Mouse (Mus musculus): ENCODE measurements around the gene Epop. TPM values are rescaled to one million over a fixed set of nuclear protein-coding genes. Genes with fewer than 3 reads are reported as not detected.

The Epop gene
- polyA plus RNA-seq, 1 experiment from 2014 or later, result 7.4 TPM

DNA sequence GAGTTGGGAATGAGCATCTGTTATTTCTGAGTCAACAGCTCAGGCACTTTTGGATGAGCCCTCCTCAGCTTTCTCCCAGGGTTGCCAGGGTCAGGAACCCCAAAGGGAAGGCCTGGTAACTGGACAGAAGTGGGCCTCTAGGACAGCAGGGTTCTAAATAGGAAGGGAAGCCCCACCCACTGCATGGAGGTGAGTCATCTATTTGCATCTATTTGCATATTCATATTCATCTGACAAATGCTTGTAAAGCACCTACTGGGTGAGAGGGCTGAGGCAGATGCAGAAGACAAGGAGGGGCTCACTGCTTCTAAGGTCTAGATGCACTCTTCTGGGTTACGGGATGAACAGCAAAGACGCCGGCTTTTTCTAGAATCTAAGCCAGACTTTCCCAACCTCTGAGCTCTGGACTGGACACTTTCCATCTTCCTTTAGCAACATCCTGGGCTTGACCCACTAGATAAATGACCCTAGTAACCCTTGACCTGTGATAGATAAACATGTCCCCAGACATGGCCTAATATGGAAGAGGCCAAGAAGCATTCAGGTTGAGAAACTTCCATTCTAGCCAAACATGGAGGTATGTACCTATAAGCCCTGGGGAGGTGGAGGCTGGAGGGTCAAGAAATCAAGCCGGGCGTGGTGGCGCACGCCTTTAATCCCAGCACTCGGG, 22.3 kb downstream of the Epop start:
- H3K9me3 ChIP-seq (ENCODE audit: low read depth, low read length), result no peaks in the 10 kb centered on the region
- no peaks in the 10 kb centered on the region for H3K27me3 ChIP-seq (ENCODE audit: insufficient read depth, low read length)
- H3K4me3 ChIP-seq (ENCODE audit: low read depth, low read length), result no peak overlapping the region
- WGBS, result 91% methylated on average over 8 of the region's 8 CpGs
- no peak for TF ChIP-seq CTCF (IDR thresholded peaks at IDR 0.05; ENCODE audit: low read depth)
- no peak overlapping the region for H3K27ac ChIP-seq (ENCODE audit: low read depth)
- no peak for DNase-seq
- H3K4me2 ChIP-seq, result no peak overlapping the region
- no peaks in the 10 kb centered on the region for H3K4me1 ChIP-seq (ENCODE audit: insufficient read depth)
- no peak overlapping the region for H3K9ac ChIP-seq
- no peak for ATAC-seq (ENCODE audit: insufficient read depth)
- H3K36me3 ChIP-seq (ENCODE audit: insufficient read depth), result no peaks in the 10 kb centered on the region

DNA sequence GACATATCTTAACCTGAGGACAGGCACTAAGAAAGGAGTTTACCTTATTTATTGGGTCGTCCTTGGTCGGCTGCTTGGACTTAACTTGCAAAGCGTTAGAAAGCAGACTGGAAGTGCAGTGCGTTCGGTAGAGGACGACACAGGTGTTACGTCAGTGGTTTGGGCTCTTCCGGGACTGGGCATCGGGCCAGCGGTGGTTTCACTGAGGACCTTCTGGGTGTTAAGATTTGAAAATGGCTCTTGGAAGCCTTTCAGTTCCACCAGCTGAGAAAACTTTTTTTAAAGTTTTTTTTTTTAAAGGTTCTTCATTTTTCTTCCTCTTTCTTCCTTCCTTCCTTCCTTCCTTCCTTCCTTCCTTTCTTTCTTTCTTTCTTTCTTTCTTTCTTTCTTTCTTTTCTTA, 25.6 kb downstream of the Epop start:
- H3K9ac ChIP-seq, result no peak overlapping the region
- no peak overlapping the region for H3K4me3 ChIP-seq (ENCODE audit: low read depth, low read length)
- no peak for ATAC-seq (ENCODE audit: insufficient read depth)
- WGBS, result 42% methylated on average over 10 of the region's 10 CpGs
- peak; percentile 75 for DNase-seq
- H3K27me3 ChIP-seq (ENCODE audit: insufficient read depth, low read length), result no peaks in the 10 kb centered on the region
- no peaks in the 10 kb centered on the region for H3K4me1 ChIP-seq (ENCODE audit: insufficient read depth)
- no peak overlapping the region for H3K4me2 ChIP-seq
- no peaks in the 10 kb centered on the region for H3K9me3 ChIP-seq (ENCODE audit: low read depth, low read length)
- TF ChIP-seq CTCF (IDR thresholded peaks at IDR 0.05; ENCODE audit: low read depth), result no peak
- no peak overlapping the region for H3K27ac ChIP-seq (ENCODE audit: low read depth)
- H3K36me3 ChIP-seq (ENCODE audit: insufficient read depth), result no peaks in the 10 kb centered on the region

DNA sequence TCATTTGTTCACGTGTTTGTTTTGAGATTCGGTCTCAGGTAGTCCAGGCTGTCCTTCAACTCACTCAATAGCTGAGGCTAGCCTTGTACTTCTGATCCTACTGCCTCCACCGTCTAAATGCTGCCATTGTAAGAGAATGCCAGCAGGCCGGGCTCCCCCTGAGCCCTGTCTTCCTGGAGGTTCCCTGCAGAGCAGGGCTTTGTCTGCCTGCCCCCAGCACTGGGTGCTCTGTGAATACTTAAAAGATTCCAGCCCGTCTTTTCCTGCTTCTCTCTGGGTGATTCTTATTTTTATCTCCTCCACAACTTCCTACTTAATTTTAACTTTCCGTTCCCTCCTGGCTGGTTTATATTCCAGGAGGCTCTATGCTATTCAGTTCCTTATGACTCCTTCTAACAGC, 27.3 kb downstream of the Epop start:
- DNase-seq (no peak), ATAC-seq (ENCODE audit: insufficient read depth) (no peak)
- Histone ChIP-seq H3K36me3 (ENCODE audit: insufficient read depth) (no peaks in the 10 kb centered on the region), H3K9me3 (ENCODE audit: low read depth, low read length) (no peaks in the 10 kb centered on the region), H3K4me1 (ENCODE audit: insufficient read depth) (no peaks in the 10 kb centered on the region), H3K4me3 (ENCODE audit: low read depth, low read length) (no peak overlapping the region), H3K27me3 (ENCODE audit: insufficient read depth, low read length) (no peaks in the 10 kb centered on the region), H3K9ac (no peak overlapping the region), H3K27ac (ENCODE audit: low read depth) (no peak overlapping the region), H3K4me2 (no peak overlapping the region)
- 26% methylated on average over 6 of the region's 6 CpGs for WGBS
- no peak for TF ChIP-seq CTCF (IDR thresholded peaks at IDR 0.05; ENCODE audit: low read depth)

GRCm38 (mm10) chr11:97599104-97599503, 30.4 kb downstream of the Epop start:
- DNase-seq (no peak), ATAC-seq (ENCODE audit: insufficient read depth) (no peak)
- Histone ChIP-seq H3K27me3 (ENCODE audit: insufficient read depth, low read length) (no peaks in the 10 kb centered on the region), H3K36me3 (ENCODE audit: insufficient read depth) (no peaks in the 10 kb centered on the region), H3K9me3 (ENCODE audit: low read depth, low read length) (no peaks in the 10 kb centered on the region), H3K27ac (ENCODE audit: low read depth) (no peak overlapping the region), H3K9ac (no peak overlapping the region), H3K4me3 (ENCODE audit: low read depth, low read length) (no peak overlapping the region), H3K4me1 (ENCODE audit: insufficient read depth) (no peaks in the 10 kb centered on the region), H3K4me2 (no peak overlapping the region)
- WGBS, result 82% methylated on average over 8 of the region's 8 CpGs
- TF ChIP-seq CTCF (IDR thresholded peaks at IDR 0.05; ENCODE audit: low read depth), result no peak

DNA sequence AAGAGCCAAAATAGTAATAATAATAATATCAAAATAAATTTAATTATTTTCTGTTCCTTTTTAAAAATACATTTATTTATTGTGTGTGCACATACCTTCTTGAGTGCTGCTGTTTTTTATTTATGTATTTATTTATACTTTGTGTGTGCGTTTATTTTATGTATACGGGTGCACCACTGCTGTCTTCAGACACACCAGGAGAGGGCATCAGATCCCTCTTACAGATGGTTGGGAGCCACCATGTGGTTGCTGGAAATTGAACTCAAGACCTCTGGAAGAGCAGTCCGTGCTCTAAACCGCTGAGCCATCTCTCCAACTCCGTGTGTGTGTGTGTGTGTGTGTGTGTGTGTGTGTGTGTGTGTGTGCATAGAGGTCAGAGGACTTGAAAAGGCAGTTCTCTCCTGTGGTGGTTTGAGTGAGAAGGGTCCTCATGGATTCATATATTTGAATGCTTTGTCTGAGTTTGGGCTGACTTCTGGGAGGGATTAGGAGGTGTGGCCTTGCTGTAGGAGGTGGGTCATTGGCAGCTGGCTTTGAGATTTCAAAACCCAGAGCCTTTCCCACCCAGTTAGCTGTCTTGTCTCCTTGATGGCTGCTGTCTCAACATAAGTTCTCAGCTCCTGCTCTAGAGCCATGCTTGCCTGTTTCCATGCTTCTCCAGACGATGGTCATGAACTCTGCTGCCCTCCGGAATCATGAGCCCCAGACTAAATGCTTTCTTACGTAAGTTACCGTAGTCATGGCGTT, 31.4 kb downstream of the Epop start:
- DNase-seq (no peak), ATAC-seq (ENCODE audit: insufficient read depth) (no peak)
- H3K4me1 ChIP-seq (ENCODE audit: insufficient read depth), result no peaks in the 10 kb centered on the region
- H3K27ac ChIP-seq (ENCODE audit: low read depth), result no peak overlapping the region
- 66% methylated on average over 10 of the region's 10 CpGs for WGBS
- no peaks in the 10 kb centered on the region for H3K36me3 ChIP-seq (ENCODE audit: insufficient read depth)
- H3K9ac ChIP-seq, result no peak overlapping the region
- H3K27me3 ChIP-seq (ENCODE audit: insufficient read depth, low read length), result no peaks in the 10 kb centered on the region
- no peaks in the 10 kb centered on the region for H3K9me3 ChIP-seq (ENCODE audit: low read depth, low read length)
- no peak for TF ChIP-seq CTCF (IDR thresholded peaks at IDR 0.05; ENCODE audit: low read depth)
- H3K4me2 ChIP-seq, result no peak overlapping the region
- no peak overlapping the region for H3K4me3 ChIP-seq (ENCODE audit: low read depth, low read length)

GRCm38 (mm10) chr11:97594136-97594535, 35.4 kb downstream of the Epop start:
- Histone ChIP-seq H3K27me3 (ENCODE audit: insufficient read depth, low read length) (no peaks in the 10 kb centered on the region), H3K9me3 (ENCODE audit: low read depth, low read length) (no peaks in the 10 kb centered on the region), H3K36me3 (ENCODE audit: insufficient read depth) (no peaks in the 10 kb centered on the region), H3K27ac (ENCODE audit: low read depth) (no peak overlapping the region), H3K9ac (no peak overlapping the region), H3K4me2 (peak overlapping the region; percentile 20; the same call in 1 of the 2 replicates), H3K4me3 (ENCODE audit: low read depth, low read length) (peak overlapping the region; percentile 2; the same call in 1 of the 2 replicates), H3K4me1 (ENCODE audit: insufficient read depth) (peaks cover 2% of the 10 kb centered on the region; the same call in 1 of the 2 replicates)
- TF ChIP-seq CTCF (IDR thresholded peaks at IDR 0.05; ENCODE audit: low read depth), result no peak
- DNase-seq (peak; percentile 55), ATAC-seq (ENCODE audit: insufficient read depth) (peak; percentile 60; the same call in 1 of the 2 replicates)
- WGBS, result 30% methylated on average over 6 of the region's 6 CpGs

- ATAC-seq (ENCODE audit: insufficient read depth) (no peak), DNase-seq (no peak)
- Histone ChIP-seq H3K4me3 (ENCODE audit: low read depth, low read length) (no peak overlapping the region), H3K9me3 (ENCODE audit: low read depth, low read length) (no peaks in the 10 kb centered on the region), H3K36me3 (ENCODE audit: insufficient read depth) (no peaks in the 10 kb centered on the region), H3K9ac (no peak overlapping the region), H3K4me2 (no peak overlapping the region), H3K27ac (ENCODE audit: low read depth) (no peak overlapping the region), H3K27me3 (ENCODE audit: insufficient read depth, low read length) (no peaks in the 10 kb centered on the region), H3K4me1 (ENCODE audit: insufficient read depth) (peaks cover 3% of the 10 kb centered on the region; the same call in 1 of the 2 replicates)
- TF ChIP-seq CTCF (IDR thresholded peaks at IDR 0.05; ENCODE audit: low read depth), result no peak
- WGBS, result 56% methylated on average over 5 of the region's 5 CpGs
These were observed 37.6 kb downstream of the Epop start for GRCm38 (mm10) chr11:97591910-97592309.

Measured in lung, embryonic 14.5 days (tissue).